Mouse (Mus musculus) kidney, embryonic 14.5 days (tissue): ENCODE data around the gene Tmem247. TPM values are rescaled to one million over a fixed set of nuclear protein-coding genes. Genes with fewer than 3 reads are reported as not detected.

ENCODE experiments used
- ATAC-seq: fragments of 200-750 bp; cut with Nextera tagmentation; 2 replicates; pipeline ENCODE4 v1.8.0; 2017; ENCODE audit warnings: moderate number of reproducible peaks, mild to moderate bottlenecking, moderate TSS enrichment, moderate library complexity; ENCODE audit not compliant: low FRiP score, low TSS enrichment
- H3K27ac ChIP-seq: fragments of 300-500 bp; sonication (generic); 2 replicates; pipeline ENCODE4 v1.5.1; 2014; ENCODE audit warnings: low read depth, mild to moderate bottlenecking, low read length, moderate library complexity, mixed read lengths
- H3K27me3 ChIP-seq: fragments of 300-500 bp; sonication (generic); 2 replicates; pipeline ENCODE4 v1.6.1; 2014; ENCODE audit warnings: mild to moderate bottlenecking, low read length; ENCODE audit not compliant: control insufficient read depth, insufficient read depth
- H3K36me3 ChIP-seq: fragments of 300-500 bp; sonication (generic); 2 replicates; pipeline ENCODE4 v1.6.1; 2014; ENCODE audit warnings: low read length, mixed read lengths; ENCODE audit not compliant: control insufficient read depth, insufficient read depth
- H3K4me1 ChIP-seq: fragments of 300-500 bp; sonication (generic); 2 replicates; pipeline ENCODE4 v1.6.1; 2014; ENCODE audit warnings: low read length, mixed read lengths; ENCODE audit not compliant: control insufficient read depth, insufficient read depth
- H3K4me2 ChIP-seq: fragments of 300-500 bp; sonication (generic); replicated peaks from 2 replicates; pipeline ENCODE4 v1.6.1; 2014; ENCODE audit warnings: low read depth, mild to moderate bottlenecking, low read length
- H3K4me3 ChIP-seq: fragments of 300-500 bp; sonication (generic); 2 replicates; pipeline ENCODE4 v1.5.1; 2014; ENCODE audit warnings: mild to moderate bottlenecking, low read length
- H3K9ac ChIP-seq: fragments of 300-500 bp; sonication (generic); 2 replicates; pipeline ENCODE4 v1.6.1; 2014; ENCODE audit warnings: low read depth, mild to moderate bottlenecking, low read length, moderate library complexity
- H3K9me3 ChIP-seq: fragments of 300-500 bp; sonication (generic); 2 replicates; pipeline ENCODE4 v1.6.1; 2016; ENCODE audit warnings: low read length; ENCODE audit not compliant: control insufficient read depth
- whole genome bisulfite sequencing: fragments of 180-500 bp; shearing (Covaris S2); extraction: QIAGEN DNeasy Blood & Tissue Kit; methylation state at CpG from one replicate; pipeline ENCODE4 v1.1.7; 2014; 5-methylcytosine and 5-hydroxymethylcytosine counted together
- polyA plus RNA-seq: library from polyadenylated mRNA; unstranded; fragments of >200 nt; fragmentation: Nextera tagmentation; extraction: Ambion mirVana; gene quantifications from 2 replicates; pipeline ENCODE4 v1.2.1, GENCODE M21; 2014

Tmem247 gene
- not detected in 2 replicates for polyA plus RNA-seq

DNA sequence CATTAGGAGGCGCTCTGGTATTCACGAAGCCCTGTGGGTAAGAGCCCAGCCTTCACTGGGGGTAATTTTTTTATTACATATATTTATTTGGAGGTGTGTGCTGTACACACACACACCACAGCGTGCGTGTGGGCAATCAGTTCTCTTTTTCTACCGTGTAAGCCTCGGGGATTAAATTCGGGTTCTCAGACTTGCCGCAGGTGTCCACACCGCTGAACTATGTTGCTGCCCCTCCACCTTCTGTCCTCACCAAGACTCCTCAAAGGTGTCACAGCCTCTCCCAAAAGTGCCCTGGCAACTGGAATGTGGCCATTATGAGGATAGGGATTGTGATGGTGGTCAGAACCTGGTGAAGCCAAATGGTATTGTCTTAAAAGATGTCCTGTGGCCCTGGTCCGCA, at the start of gene Tmem247:
Gene Tmem247 (plus strand): TSS at position 301 of the 400 bp plus-strand sequence.
- Histone ChIP-seq H3K36me3 (no peaks in the 10 kb centered on the region), H3K4me2 (no peak within 1 kb of the TSS), H3K4me3 (no peak within 1 kb of the TSS), H3K27ac (no peak within 1 kb of the TSS), H3K9me3 (no peaks in the 10 kb centered on the region), H3K27me3 (no peaks in the 10 kb centered on the region), H3K9ac (no peak within 1 kb of the TSS), H3K4me1 (no peaks in the 10 kb centered on the region)
- 95% methylated on average over 10 of the region's 10 CpGs for WGBS
- no peak for ATAC-seq

DNA sequence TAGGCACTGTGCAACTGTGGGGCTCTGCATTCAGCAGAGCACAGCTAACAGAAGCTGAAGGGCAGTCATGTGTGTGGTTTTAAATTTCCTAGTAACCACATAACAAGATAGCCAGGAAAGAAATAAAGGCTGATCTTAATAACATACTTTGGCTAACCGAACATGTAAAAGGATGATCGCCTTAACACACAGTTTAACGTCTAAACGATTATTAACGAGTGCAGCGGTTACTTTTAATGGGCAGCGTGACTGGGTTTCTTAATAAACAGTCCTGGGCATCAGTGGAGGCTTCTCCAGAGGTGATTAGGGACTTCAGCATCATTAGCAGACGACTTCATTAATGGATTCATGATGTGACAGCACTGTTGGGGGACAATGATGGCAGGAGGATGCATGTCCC, 46.6 kb upstream of the Tmem247 start:
- H3K9me3 ChIP-seq: no peaks in the 10 kb centered on the region
- H3K4me2 ChIP-seq: no peak overlapping the region
- H3K4me3 ChIP-seq: no peak overlapping the region
- no peak for ATAC-seq
- H3K36me3 ChIP-seq: no peaks in the 10 kb centered on the region
- no peak overlapping the region for H3K27ac ChIP-seq
- no peaks in the 10 kb centered on the region for H3K4me1 ChIP-seq
- H3K9ac ChIP-seq: no peak overlapping the region
- no peaks in the 10 kb centered on the region for H3K27me3 ChIP-seq
- 72% methylated on average over 8 of the region's 8 CpGs for whole genome bisulfite sequencing

DNA sequence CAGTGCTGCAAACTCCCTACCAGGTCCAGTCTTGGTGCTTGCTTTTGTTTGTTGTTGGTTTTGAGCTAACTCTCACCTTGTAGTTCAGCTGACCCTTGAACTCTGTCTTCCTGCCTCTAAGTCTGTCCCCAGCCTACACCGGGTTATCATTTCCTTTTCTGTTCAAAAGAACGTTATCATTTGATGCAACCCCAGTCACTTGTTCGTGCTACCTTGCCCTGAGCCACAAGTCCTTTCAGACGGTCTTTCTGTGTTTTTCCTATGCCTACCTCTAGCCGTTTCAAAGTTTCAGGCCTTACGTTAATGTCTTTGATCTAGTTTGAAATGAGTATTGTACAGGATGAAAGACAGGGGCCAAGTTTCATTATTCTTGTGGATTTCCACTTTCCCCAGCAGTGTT, 44.5 kb upstream of the Tmem247 start:
- Histone ChIP-seq H3K36me3 (no peaks in the 10 kb centered on the region), H3K9me3 (no peaks in the 10 kb centered on the region), H3K4me2 (no peak overlapping the region), H3K9ac (no peak overlapping the region), H3K4me3 (no peak overlapping the region), H3K27ac (no peak overlapping the region), H3K27me3 (no peaks in the 10 kb centered on the region), H3K4me1 (no peaks in the 10 kb centered on the region)
- WGBS: 66% methylated on average over 6 of the region's 6 CpGs
- no peak for ATAC-seq

DNA sequence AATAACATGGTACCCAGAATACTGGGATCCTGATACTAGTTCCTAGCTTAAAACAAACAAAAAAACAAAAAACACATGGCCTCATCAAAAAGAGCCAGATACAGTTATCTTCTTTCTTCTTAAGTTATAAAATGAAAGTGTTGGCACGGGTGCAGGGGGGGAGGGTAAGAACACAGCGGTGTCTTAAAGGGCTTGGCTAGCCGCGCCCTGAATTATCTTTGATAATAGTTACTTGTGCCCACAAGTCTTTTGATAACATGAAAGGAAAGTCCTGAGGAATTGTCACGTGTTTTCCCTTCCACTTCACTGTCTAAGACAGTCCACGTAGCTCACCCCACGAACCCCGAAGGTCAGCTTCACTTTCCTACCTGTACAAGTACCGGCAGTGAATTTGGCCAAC, 40.2 kb upstream of the Tmem247 start:
- no peaks in the 10 kb centered on the region for H3K36me3 ChIP-seq
- no peak for ATAC-seq
- 93% methylated on average over 9 of the region's 9 CpGs for WGBS
- no peak overlapping the region for H3K4me3 ChIP-seq
- H3K4me2 ChIP-seq: no peak overlapping the region
- H3K9ac ChIP-seq: no peak overlapping the region
- no peaks in the 10 kb centered on the region for H3K9me3 ChIP-seq
- no peak overlapping the region for H3K27ac ChIP-seq
- H3K4me1 ChIP-seq: no peaks in the 10 kb centered on the region
- H3K27me3 ChIP-seq: no peaks in the 10 kb centered on the region

- Histone ChIP-seq H3K36me3 (no peaks in the 10 kb centered on the region), H3K27me3 (no peaks in the 10 kb centered on the region), H3K9ac (no peak overlapping the region), H3K4me1 (no peaks in the 10 kb centered on the region), H3K27ac (no peak overlapping the region), H3K4me2 (no peak overlapping the region), H3K4me3 (no peak overlapping the region), H3K9me3 (no peaks in the 10 kb centered on the region)
- ATAC-seq: no peak
- 83% methylated on average over 2 of the region's 2 CpGs for WGBS
Measured at GRCm38 (mm10) chr17:86877747-86878146, 39.4 kb upstream of the Tmem247 start.

- Histone ChIP-seq H3K27ac (no peak overlapping the region), H3K27me3 (no peaks in the 10 kb centered on the region), H3K4me2 (no peak overlapping the region), H3K9ac (no peak overlapping the region), H3K4me3 (no peak overlapping the region), H3K9me3 (no peaks in the 10 kb centered on the region), H3K4me1 (no peaks in the 10 kb centered on the region), H3K36me3 (no peaks in the 10 kb centered on the region)
- 89% methylated on average over 10 of the region's 10 CpGs for WGBS
- ATAC-seq: no peak
Measured at GRCm38 (mm10) chr17:86880056-86880455, 37.1 kb upstream of the Tmem247 start.

DNA sequence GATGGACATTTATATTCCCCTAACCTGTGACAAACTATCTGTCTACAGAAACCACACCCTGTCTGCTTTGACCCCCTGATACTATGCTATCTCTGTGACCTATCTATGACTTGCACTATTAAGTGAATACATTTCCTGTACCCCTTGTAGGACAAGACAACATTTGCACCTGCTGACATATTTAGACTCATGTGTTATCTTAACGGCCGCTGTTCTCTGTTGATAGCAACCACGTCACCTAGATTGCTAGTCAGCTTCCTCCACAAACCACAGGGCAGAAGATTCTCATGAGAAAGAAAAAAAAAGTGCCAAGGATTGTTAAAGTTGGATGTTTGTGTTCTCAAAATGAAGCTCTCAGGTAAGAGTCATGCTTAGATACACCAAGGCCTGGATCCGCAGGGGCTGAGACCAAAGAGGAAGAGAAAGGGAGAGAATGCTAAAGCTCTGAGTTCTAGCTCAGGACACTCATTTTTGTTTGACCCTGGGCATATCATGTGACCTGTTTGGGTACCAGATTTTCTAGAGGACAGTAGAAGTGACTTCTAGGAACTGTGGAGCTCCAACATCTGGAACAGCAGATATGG, 36.6 kb upstream of the Tmem247 start:
- Histone ChIP-seq H3K27me3 (no peaks in the 10 kb centered on the region), H3K36me3 (no peaks in the 10 kb centered on the region), H3K27ac (no peak overlapping the region), H3K4me2 (no peak overlapping the region), H3K9ac (no peak overlapping the region), H3K9me3 (no peaks in the 10 kb centered on the region), H3K4me1 (no peaks in the 10 kb centered on the region), H3K4me3 (no peak overlapping the region)
- ATAC-seq: no peak
- WGBS: 83% methylated on average over 4 of the region's 4 CpGs

DNA sequence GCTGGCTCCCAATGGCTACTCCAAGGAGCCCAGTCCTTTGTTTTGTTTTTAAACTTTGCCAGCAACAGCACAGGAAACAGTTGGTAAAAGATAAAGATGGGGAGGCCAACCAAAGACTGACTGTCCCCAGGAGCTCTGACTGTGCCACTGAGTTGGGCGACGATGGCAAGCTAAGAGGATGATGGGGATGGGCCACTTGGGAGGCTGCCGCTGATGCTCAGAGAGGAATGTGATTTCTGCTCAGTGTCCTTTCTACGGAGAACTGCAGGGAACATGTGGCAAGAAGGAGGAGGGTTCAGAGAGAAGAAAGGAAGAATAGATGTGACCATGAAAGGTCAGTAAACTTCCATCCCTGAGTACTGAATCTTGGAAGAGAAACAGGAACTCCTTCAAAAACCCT, 22.0 kb upstream of the Tmem247 start:
- Histone ChIP-seq H3K9me3 (no peaks in the 10 kb centered on the region), H3K27me3 (no peaks in the 10 kb centered on the region), H3K9ac (no peak overlapping the region), H3K27ac (no peak overlapping the region), H3K4me3 (no peak overlapping the region), H3K4me2 (no peak overlapping the region), H3K36me3 (no peaks in the 10 kb centered on the region), H3K4me1 (no peaks in the 10 kb centered on the region)
- ATAC-seq: no peak
- 87% methylated on average over 4 of the region's 4 CpGs for WGBS

DNA sequence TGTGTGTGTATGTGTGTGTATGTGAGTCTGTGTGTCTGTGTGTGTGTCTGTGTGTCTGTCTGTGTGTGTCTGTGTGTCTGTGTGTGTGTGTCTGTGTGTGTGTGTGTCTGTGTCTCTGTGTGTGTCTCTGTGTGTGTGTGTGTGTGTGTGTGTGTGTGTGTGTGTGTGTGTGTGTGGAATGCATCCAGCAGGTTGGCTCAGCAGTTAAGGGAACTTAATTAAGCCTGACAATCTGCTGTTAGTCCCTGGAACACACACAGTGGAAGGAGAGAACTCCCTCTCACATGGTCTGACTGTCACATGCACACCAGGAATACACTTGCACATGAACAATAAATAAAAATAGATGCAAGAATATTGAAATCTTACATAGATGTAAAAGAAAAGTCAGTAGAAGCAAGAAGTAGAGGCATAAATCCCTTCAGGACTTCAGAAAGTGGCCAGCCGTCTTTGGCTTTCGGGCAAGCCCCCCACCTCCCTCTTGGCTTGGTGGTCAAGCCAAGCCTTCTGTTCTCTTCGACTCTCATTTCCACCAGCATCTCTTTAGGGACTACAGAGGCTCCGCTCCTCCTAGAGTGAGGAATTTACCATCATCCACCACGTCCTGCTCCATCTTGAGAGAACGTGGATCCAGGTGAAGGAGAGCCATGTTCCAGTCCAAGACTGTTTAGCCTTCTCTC, 19.5 kb upstream of the Tmem247 start:
- WGBS: 90% methylated on average over 6 of the region's 6 CpGs
- no peak overlapping the region for H3K27ac ChIP-seq
- no peak overlapping the region for H3K9ac ChIP-seq
- H3K27me3 ChIP-seq: no peaks in the 10 kb centered on the region
- H3K4me2 ChIP-seq: no peak overlapping the region
- no peaks in the 10 kb centered on the region for H3K9me3 ChIP-seq
- H3K36me3 ChIP-seq: no peaks in the 10 kb centered on the region
- no peak overlapping the region for H3K4me3 ChIP-seq
- ATAC-seq: no peak
- H3K4me1 ChIP-seq: no peaks in the 10 kb centered on the region
